Mouse (Mus musculus): ENCODE results near the gene Gm7138.
"Not testable (repeated sequence)": the region's sequence is repeated elsewhere in the genome, so short reads cannot be mapped to it uniquely, and the experiment has no call there.

Gene Gm7138

DNA sequence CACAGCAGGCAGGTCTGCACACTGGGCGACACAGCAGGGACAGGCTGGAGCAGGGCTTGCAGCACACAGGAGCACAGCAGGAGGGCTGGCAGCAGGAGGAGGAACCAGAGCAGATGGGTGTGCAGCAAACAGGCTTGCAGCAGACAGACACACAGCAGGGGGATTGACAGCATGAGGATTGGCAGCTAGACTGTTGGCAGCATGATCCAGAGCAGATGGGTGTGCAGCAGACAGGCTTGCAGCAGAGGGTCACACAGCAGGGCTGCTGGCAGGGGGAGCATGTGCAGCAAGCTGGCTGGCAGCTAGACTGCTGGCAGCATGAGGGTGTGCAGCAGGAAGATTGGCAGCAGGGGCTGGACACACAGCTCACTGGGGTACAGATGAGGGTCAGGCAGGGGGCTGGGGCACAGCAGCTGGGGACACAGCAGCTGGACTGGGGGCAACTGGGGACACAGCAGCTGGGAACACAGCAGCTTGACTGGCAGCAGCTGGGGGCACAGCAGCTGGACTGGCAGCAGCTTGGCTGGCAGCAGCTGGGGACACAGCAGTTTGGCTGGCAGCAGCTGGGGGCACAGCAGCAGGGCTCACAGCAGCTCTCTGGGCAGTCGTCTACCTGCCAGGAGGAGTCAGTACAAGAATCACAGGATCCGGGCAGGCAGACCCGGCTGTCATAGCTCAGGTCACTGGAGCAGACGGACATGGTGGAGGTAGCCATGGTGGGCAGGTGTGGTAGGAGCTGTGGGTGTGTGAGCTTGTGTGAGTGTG lies 34.6 kb downstream of the Gm7138 start, which contains the start of gene Gm18596:
Gene Gm18596, minus strand, starts transcription at position 715 of the 765 bp plus-strand sequence.
- not testable (repeated sequence) for DNase-seq

DNA sequence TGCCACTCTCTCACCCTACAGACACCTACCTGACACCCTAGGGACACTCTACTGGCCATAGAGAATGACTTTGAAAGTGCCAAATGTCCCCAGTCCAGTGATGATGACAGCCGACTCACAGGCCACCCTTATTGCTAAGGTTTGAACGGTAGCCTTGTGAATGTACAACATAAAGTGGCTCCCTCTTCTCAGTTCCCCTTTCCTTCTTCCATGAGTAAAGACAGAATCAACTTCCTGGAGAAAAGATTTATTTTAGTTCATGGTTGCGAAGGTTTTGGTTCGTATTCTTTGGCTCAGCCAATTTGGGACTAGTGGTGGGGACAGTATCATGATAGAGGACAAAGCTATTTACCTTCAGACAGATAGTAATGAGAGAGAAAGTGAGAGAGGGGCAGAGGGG lies 37.8 kb downstream of the Gm7138 start:
- no peak for DNase-seq

DNA sequence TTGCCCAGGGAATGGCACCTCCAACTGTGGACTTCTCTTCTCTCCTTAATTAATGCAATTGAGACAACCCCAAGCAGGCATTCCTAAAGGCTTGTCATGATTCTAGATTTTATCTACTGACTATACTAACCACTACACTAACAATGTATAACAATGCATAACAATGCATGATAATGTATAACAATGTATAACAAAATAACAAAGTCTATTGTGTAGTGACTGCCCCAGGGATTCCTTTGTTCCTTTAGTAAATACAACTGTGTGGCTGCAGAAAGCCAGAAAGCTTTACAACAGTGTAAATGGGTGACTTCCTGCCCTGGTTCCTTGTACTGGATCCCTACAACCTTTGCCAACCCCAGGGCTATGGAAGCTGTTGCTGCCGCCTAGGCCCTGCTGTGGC lies 40.8 kb downstream of the Gm7138 start:
- DNase-seq = no peak

DNA sequence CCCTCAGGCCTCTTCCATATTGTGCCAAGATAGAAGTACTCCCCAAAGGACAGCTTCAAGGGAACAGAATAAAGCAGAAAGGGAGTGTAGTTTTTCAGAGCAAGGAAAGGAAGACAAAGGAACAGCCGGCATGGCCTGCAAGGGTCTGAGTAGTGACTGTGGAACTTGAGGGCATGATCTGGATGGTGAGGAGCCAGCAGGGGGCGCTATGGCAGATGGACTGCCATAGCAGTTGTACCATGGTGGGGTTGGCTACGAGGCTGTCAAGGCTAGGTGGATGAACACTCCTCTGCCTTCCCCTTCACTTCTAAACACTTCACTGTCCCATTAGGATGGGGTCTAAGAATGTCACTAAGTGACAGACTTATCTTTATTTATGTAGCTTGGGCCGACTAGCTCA lies 47.5 kb downstream of the Gm7138 start:
- no peak for DNase-seq

DNA sequence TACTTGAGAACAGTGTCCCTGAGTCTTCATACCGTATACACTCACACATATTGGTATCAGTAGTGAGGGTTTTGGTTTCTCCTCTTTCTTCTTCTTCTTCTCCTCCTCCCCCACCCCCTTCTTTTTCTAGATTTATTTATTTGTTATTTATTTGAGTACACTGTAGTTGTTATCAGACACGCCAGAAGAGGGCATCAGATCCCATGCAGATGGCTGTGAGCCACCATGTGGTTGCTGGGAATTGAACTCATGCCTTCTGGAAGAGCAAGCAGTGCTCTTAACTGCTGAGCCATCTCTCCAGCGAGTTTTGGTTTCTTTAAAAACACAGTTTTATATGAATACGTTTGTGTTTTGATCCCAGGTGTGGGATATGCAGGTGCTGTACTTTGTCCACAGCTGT lies 48.5 kb downstream of the Gm7138 start:
- DNase-seq = no peak

Data from lung, adult 18-20 months (tissue).